Mouse (Mus musculus) liver, embryonic 14.5 days (tissue): ENCODE data around the gene Bbs12. TPM values are rescaled to one million over a fixed set of nuclear protein-coding genes. Genes with fewer than 3 reads are reported as not detected.

Source experiments
- ATAC-seq: fragments of 200-750 bp; cut with Nextera tagmentation; 2 replicates; pipeline ENCODE4 v1.8.0; 2017; ENCODE audit warnings: moderate number of reproducible peaks, mild to moderate bottlenecking, moderate library complexity; ENCODE audit not compliant: insufficient read depth
- DNase-seq, 3 experiments: peaks; one replicate each; pipeline ENCODE4 v3.0.0-alpha.2; 2012 to 2013; ENCODE audit warnings: low read depth in 3 of 3, low spot score in 3 of 3
- H3K27ac ChIP-seq: fragments of 300-500 bp; sonication (generic); 2 replicates; pipeline ENCODE4 v1.5.1; 2014; ENCODE audit warnings: moderate library complexity, mild to moderate bottlenecking, control low read depth, inconsistent platforms
- H3K27me3 ChIP-seq: fragments of 300-500 bp; sonication (generic); 2 replicates; pipeline ENCODE4 v1.6.1; 2014; ENCODE audit warnings: mild to moderate bottlenecking, low read length, moderate library complexity; ENCODE audit not compliant: control insufficient read depth, insufficient read depth
- H3K36me3 ChIP-seq: fragments of 300-500 bp; sonication (generic); replicated peaks from 2 replicates; pipeline ENCODE4 v1.6.1; 2014; ENCODE audit warnings: low read depth; ENCODE audit not compliant: control insufficient read depth, insufficient read depth
- H3K4me1 ChIP-seq, 2 experiments: fragments of 200-500 bp in 1 of 2; fragments of 300-500 bp in 1 of 2; sonication (generic) in 1 of 2; replicated peaks; 2 replicates each; pipeline ENCODE4 v1.6.1; 2012 to 2014; ENCODE audit warnings: antibody characterized with exemption in 1 of 2, inconsistent platforms in 1 of 2, low read length in 1 of 2; ENCODE audit not compliant: control insufficient read depth in 2 of 2, insufficient read depth in 2 of 2
- H3K4me2 ChIP-seq: fragments of 300-500 bp; sonication (generic); 2 replicates; pipeline ENCODE4 v1.6.1; 2014; ENCODE audit warnings: low read depth, mild to moderate bottlenecking, control low read depth, moderate library complexity
- H3K4me3 ChIP-seq, 2 experiments: fragments of 200-500 bp in 1 of 2; fragments of 300-500 bp in 1 of 2; sonication (generic) in 1 of 2; 2 replicates each; pipeline ENCODE4 v1.5.1; 2012 to 2014; ENCODE audit warnings: low read depth in 2 of 2, low read length in 2 of 2, mild to moderate bottlenecking in 2 of 2, control low read depth in 1 of 2, inconsistent platforms in 1 of 2, moderate library complexity in 1 of 2; ENCODE audit not compliant: insufficient read depth in 1 of 2
- H3K9ac ChIP-seq: fragments of 300-500 bp; sonication (generic); replicated peaks from 2 replicates; pipeline ENCODE4 v1.6.1; 2014; ENCODE audit warnings: mild to moderate bottlenecking, control low read depth, moderate library complexity
- H3K9me3 ChIP-seq: fragments of 300-500 bp; sonication (generic); 2 replicates; pipeline ENCODE4 v1.6.1; 2016; ENCODE audit warnings: low read length, mixed read lengths; ENCODE audit not compliant: control insufficient read depth
- CTCF ChIP-seq: IDR thresholded peaks from 2 replicates; pipeline ENCODE4 v1.5.1; 2016; ENCODE audit warnings: antibody characterized with exemption, low read depth, control low read depth
- EP300 ChIP-seq: IDR thresholded peaks from 2 replicates; pipeline ENCODE4 v1.6.1; 2016; ENCODE audit warnings: antibody characterized with exemption, low read depth
- WGBS: fragments of 180-500 bp; shearing (Covaris S2); extraction: QIAGEN DNeasy Blood & Tissue Kit; methylation state at CpG from one replicate; pipeline ENCODE4 v1.1.7; 2014; ENCODE audit not compliant: insufficient replicate concordance; 5-methylcytosine and 5-hydroxymethylcytosine counted together
- polyA plus RNA-seq, 2 experiments: library from polyadenylated mRNA; depleted of rRNA in 1 of 2; stranded (reverse) in 1 of 2; unstranded in 1 of 2; fragments of >200 nt; fragmentation: Nextera tagmentation in 1 of 2; extraction: Ambion mirVana in 1 of 2; gene quantifications; 2 replicates each; pipeline versions ENCODE4 v1.2.1 to v1.2.3; 2012 to 2014

Bbs12 gene
- polyA plus RNA-seq, 2 experiments = 2.2 to 4.4 TPM

GRCm38 (mm10) chr3:37360729-37361128, 48.4 kb downstream of the Bbs12 start:
- Histone ChIP-seq H3K4me1 (no peaks in the 10 kb centered on the region), H3K9me3 (no peaks in the 10 kb centered on the region), H3K27ac (no peak overlapping the region), H3K27me3 (no peaks in the 10 kb centered on the region), H3K36me3 (no peaks in the 10 kb centered on the region), H3K4me2 (no peak overlapping the region), H3K9ac (no peak overlapping the region), H3K4me3 (no peak overlapping the region)
- ATAC-seq (no peak), DNase-seq (no peak)
- WGBS = 46% methylated on average over 9 of the region's 9 CpGs
- TF ChIP-seq CTCF (no peak), EP300 (no peak)

- DNase-seq (no peak), ATAC-seq (no peak)
- Histone ChIP-seq H3K4me3 (no peak overlapping the region), H3K27ac (no peak overlapping the region), H3K36me3 (no peaks in the 10 kb centered on the region), H3K9me3 (no peaks in the 10 kb centered on the region), H3K9ac (no peak overlapping the region), H3K27me3 (no peaks in the 10 kb centered on the region), H3K4me1 (no peaks in the 10 kb centered on the region; a peak in 1 of 4 replicates), H3K4me2 (no peak overlapping the region)
- TF ChIP-seq EP300 = no peak
- no peak for TF ChIP-seq CTCF
- WGBS = 64% methylated on average over 4 of the region's 4 CpGs
These were observed 52.8 kb downstream of the Bbs12 start for GRCm38 (mm10) chr3:37365144-37365543.

GRCm38 (mm10) chr3:37365976-37366375, 53.6 kb downstream of the Bbs12 start:
- no peak overlapping the region for H3K9ac ChIP-seq
- H3K27ac ChIP-seq = no peak overlapping the region
- H3K36me3 ChIP-seq = no peaks in the 10 kb centered on the region
- no peak overlapping the region for H3K4me2 ChIP-seq
- no peaks in the 10 kb centered on the region for H3K9me3 ChIP-seq
- no peak for DNase-seq
- H3K27me3 ChIP-seq = no peaks in the 10 kb centered on the region
- WGBS = 40% methylated on average over 3 of the region's 3 CpGs
- no peak for TF ChIP-seq EP300
- no peak for TF ChIP-seq CTCF
- H3K4me1 ChIP-seq = no peaks in the 10 kb centered on the region; a peak in 1 of 4 replicates
- H3K4me3 ChIP-seq = no peak overlapping the region
- ATAC-seq = no peak

DNA sequence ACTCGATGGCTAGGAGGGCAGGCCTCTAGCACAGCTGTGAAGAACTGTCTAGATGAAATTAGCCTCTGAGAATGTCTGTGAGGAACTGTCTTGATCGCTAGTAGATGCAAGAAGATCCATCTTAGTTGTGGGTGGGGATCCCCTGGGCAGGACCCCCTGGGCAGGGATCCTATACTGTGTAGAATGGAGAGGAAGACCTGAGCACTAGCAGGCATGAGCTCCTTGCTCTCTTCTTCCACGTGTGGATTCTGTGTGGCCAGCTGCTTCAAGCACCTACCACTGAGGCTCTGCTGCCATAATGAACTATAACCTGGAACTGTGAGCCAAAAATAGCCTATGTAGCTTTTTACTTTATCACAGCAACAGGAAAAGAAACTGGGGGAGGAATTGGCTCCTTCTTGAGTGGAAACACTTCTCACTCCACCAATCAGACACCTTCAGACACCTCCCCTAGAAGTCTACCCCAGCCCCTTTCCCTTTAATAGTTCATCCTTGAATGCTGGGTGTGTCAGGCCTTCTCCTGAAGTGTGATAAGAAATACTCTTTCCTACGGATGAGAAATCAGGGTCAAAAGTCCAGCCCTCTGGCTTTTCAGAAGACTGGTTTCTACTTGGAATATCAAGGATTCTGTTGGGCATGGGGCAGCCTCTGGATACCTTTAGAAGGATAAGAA, 54.2 kb downstream of the Bbs12 start:
- WGBS = 35% methylated on average over 4 of the region's 4 CpGs
- Histone ChIP-seq H3K4me2 (no peak overlapping the region), H3K27me3 (no peaks in the 10 kb centered on the region), H3K4me3 (no peak overlapping the region), H3K27ac (no peak overlapping the region), H3K4me1 (no peaks in the 10 kb centered on the region; a peak in 1 of 4 replicates), H3K36me3 (no peaks in the 10 kb centered on the region), H3K9ac (no peak overlapping the region), H3K9me3 (no peaks in the 10 kb centered on the region)
- ATAC-seq (no peak), DNase-seq (no peak)
- TF ChIP-seq EP300 (no peak), CTCF (no peak)

GRCm38 (mm10) chr3:37370407-37370806, 58.1 kb downstream of the Bbs12 start:
- ATAC-seq (no peak), DNase-seq (no peak)
- WGBS = 58% methylated on average over 4 of the region's 4 CpGs
- H3K9me3 ChIP-seq = no peaks in the 10 kb centered on the region
- H3K9ac ChIP-seq = no peak overlapping the region
- H3K4me2 ChIP-seq = no peak overlapping the region
- no peaks in the 10 kb centered on the region for H3K27me3 ChIP-seq
- H3K27ac ChIP-seq = no peak overlapping the region
- H3K36me3 ChIP-seq = no peaks in the 10 kb centered on the region
- TF ChIP-seq EP300 (no peak), CTCF (no peak)
- no peak overlapping the region for H3K4me3 ChIP-seq
- no peaks in the 10 kb centered on the region; a peak in 1 of 4 replicates for H3K4me1 ChIP-seq

Other genes starting within 250 kb of the Bbs12 start
- gene Adad1, start 249.0 kb upstream of the Bbs12 start, polyA plus RNA-seq (2012; rRNA removed) = 0.07 TPM in 1 of 2 replicates, not detected in the other
- gene Adad1, start 249.0 kb upstream of the Bbs12 start, polyA plus RNA-seq (2014; fragmentation: Nextera tagmentation; extraction: Ambion mirVana) = 0.39 TPM in 1 of 2 replicates, not detected in the other
- gene Il2, start 186.6 kb upstream of the Bbs12 start, polyA plus RNA-seq (2012; rRNA removed) = 0.03 and 0.05 TPM in 2 replicates
- gene Il2, start 186.6 kb upstream of the Bbs12 start, polyA plus RNA-seq (2014; fragmentation: Nextera tagmentation; extraction: Ambion mirVana) = 0.09 and 0.21 TPM in 2 replicates
- gene Il21, start 79.9 kb upstream of the Bbs12 start, polyA plus RNA-seq (2012; rRNA removed) = not detected in 2 replicates
- gene Il21, start 79.9 kb upstream of the Bbs12 start, polyA plus RNA-seq (2014; fragmentation: Nextera tagmentation; extraction: Ambion mirVana) = not detected in 2 replicates
- gene Cetn4, start 154 bp downstream of the Bbs12 start, polyA plus RNA-seq (2012; rRNA removed) = 0.70 and 1.6 TPM in 2 replicates
- 1.6 and 1.9 TPM in 2 replicates for gene Cetn4, start 154 bp downstream of the Bbs12 start, polyA plus RNA-seq (2014; fragmentation: Nextera tagmentation; extraction: Ambion mirVana)
- gene Fgf2, start 35.8 kb downstream of the Bbs12 start, polyA plus RNA-seq (2012; rRNA removed) = 0.03 and 0.06 TPM in 2 replicates
- gene Fgf2, start 35.8 kb downstream of the Bbs12 start, polyA plus RNA-seq (2014; fragmentation: Nextera tagmentation; extraction: Ambion mirVana) = 0.13 and 0.14 TPM in 2 replicates
- 3.2 and 6.0 TPM in 2 replicates for gene Spata5, start 107.3 kb downstream of the Bbs12 start, polyA plus RNA-seq (2012; rRNA removed)
- gene Spata5, start 107.3 kb downstream of the Bbs12 start, polyA plus RNA-seq (2014; fragmentation: Nextera tagmentation; extraction: Ambion mirVana) = 18.2 and 22.2 TPM in 2 replicates
- gene Nudt6, start 107.7 kb downstream of the Bbs12 start, polyA plus RNA-seq (2012; rRNA removed) = 3.6 and 3.9 TPM in 2 replicates
- 4.8 and 5.2 TPM in 2 replicates for gene Nudt6, start 107.7 kb downstream of the Bbs12 start, polyA plus RNA-seq (2014; fragmentation: Nextera tagmentation; extraction: Ambion mirVana)